Mouse (Mus musculus) midbrain, embryonic 16.5 days (tissue): ENCODE measurements around the gene Mllt6. TPM values are rescaled to one million over a fixed set of nuclear protein-coding genes. Genes with fewer than 3 reads are reported as not detected.
A peak's percentile ranks its signal among the peaks of the same experiment; 100 is the strongest.

Source experiments
- ATAC-seq: fragments of 200-750 bp; cut with Nextera tagmentation; 2 replicates; pipeline ENCODE4 v1.8.0; 2017; ENCODE audit warnings: moderate TSS enrichment
- H3K27ac ChIP-seq: fragments of 300-500 bp; sonication (generic); 2 replicates; pipeline ENCODE4 v1.5.1; 2014; ENCODE audit warnings: mild to moderate bottlenecking, low read length, mixed read lengths
- H3K27me3 ChIP-seq: fragments of 300-500 bp; sonication (generic); 2 replicates; pipeline ENCODE4 v1.6.1; 2014; ENCODE audit warnings: low read depth, low read length, mixed read lengths; ENCODE audit not compliant: control insufficient read depth, insufficient read depth
- H3K36me3 ChIP-seq: fragments of 300-500 bp; sonication (generic); 2 replicates; pipeline ENCODE4 v1.6.1; 2014; ENCODE audit warnings: mild to moderate bottlenecking, low read length, moderate library complexity, mixed read lengths; ENCODE audit not compliant: control insufficient read depth, insufficient read depth
- H3K4me1 ChIP-seq: fragments of 300-500 bp; sonication (generic); 2 replicates; pipeline ENCODE4 v1.6.1; 2014; ENCODE audit warnings: mild to moderate bottlenecking, low read length, mixed read lengths; ENCODE audit not compliant: control insufficient read depth, insufficient read depth
- H3K4me2 ChIP-seq: fragments of 300-500 bp; sonication (generic); 2 replicates; pipeline ENCODE4 v1.6.1; 2014; ENCODE audit warnings: mild to moderate bottlenecking, low read length, mixed read lengths
- H3K4me3 ChIP-seq: fragments of 300-500 bp; sonication (generic); 2 replicates; pipeline ENCODE4 v1.5.1; 2014; ENCODE audit warnings: low read depth, mild to moderate bottlenecking, low read length, moderate library complexity, mixed read lengths
- H3K9ac ChIP-seq: fragments of 300-500 bp; sonication (generic); 2 replicates; pipeline ENCODE4 v1.6.1; 2014; ENCODE audit warnings: low read depth, low read length, mixed read lengths
- H3K9me3 ChIP-seq: fragments of 300-500 bp; sonication (generic); replicated peaks from 2 replicates; pipeline ENCODE4 v1.6.1; 2014; ENCODE audit warnings: mild to moderate bottlenecking, low read length, mixed read lengths; ENCODE audit not compliant: control insufficient read depth, poor library complexity, severe bottlenecking
- WGBS: fragments of 180-500 bp; shearing (Covaris S2); extraction: QIAGEN DNeasy Blood & Tissue Kit; methylation state at CpG from one replicate; pipeline ENCODE4 v1.1.7; 2014; 5-methylcytosine and 5-hydroxymethylcytosine counted together
- polyA plus RNA-seq: library from polyadenylated mRNA; unstranded; fragments of >200 nt; fragmentation: Nextera tagmentation; extraction: Ambion mirVana; gene quantifications from 2 replicates; pipeline ENCODE4 v1.2.1, GENCODE M21; 2015

Gene Mllt6
- polyA plus RNA-seq, 1 experiment from 2014 or later = 3.3 TPM

- no peak overlapping the region for H3K9ac ChIP-seq
- H3K36me3 ChIP-seq = peaks cover 22% of the 10 kb centered on the region
- no peak for ATAC-seq
- H3K4me2 ChIP-seq = no peak overlapping the region
- H3K9me3 ChIP-seq = no peaks in the 10 kb centered on the region
- no peaks in the 10 kb centered on the region for H3K27me3 ChIP-seq
- H3K4me1 ChIP-seq = peaks cover 17% of the 10 kb centered on the region
- H3K4me3 ChIP-seq = no peak overlapping the region
- H3K27ac ChIP-seq = no peak overlapping the region
- WGBS = 35% methylated on average over 10 of the region's 10 CpGs
Observed at GRCm38 (mm10) chr11:97689861-97690260, 26.6 kb downstream of the Mllt6 start.

DNA sequence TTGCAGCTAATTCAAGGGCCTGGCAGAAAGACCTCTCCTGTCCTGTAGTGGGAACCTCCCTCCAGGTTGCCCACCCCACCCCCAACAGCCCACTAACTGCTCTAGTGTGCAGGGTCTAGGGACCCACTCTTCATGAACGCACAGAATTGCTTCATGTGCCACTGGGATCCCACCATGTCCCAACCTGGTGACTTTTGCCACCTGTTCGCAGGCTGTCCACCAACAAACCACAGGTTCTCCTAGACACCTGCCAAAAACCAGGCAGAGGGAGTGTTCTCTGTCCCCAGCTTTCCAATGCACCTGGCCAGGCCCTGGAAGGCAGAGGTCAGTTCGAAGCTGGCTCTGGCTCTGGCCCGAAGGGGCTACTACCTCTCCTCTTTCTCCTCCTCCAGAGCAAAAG lies 31.2 kb downstream of the Mllt6 start:
- peaks cover 38% of the 10 kb centered on the region for H3K4me1 ChIP-seq

DNA sequence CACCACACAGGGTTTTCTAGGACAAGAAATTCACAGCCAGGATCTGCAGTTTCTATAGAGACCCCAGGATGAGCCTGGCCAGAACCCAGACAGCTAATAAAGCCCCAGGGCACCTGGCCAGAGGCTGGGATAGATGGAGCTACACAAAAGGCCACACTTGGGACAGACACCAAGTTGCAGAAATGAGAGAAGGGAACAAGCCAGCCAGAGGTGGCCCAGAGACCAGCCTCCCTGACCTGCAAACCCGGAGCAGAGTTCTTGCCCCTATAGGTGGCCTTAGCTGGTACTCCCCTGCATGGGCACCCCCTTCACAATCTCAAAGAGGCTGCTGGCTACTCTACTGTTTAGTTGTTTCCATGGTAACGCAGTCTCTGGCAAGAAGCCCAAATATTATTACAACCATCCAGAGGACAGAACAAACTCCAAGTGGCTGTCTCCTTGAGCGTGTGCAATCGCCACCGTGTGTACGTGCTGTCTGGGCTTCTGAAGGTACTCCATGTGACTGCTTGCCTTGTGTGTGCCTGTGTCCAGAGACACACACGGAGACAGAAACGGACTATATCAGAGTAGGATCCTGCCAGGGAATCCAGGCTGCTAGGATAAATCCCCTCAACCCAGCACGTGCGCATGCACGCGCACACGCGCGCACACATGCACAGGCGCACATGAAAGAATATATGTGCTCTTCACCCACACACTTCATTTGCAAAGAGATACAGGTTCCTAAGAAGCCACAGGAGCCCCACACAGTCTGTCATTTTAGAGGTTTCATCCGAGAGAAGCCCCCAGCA lies 31.9 kb downstream of the Mllt6 start:
- Histone ChIP-seq H3K4me3 (peak overlapping the region; percentile 26), H3K27ac (peak overlapping the region; percentile 70), H3K4me1 (peaks cover 38% of the 10 kb centered on the region), H3K36me3 (peaks cover 22% of the 10 kb centered on the region), H3K4me2 (peak overlapping the region; percentile 76), H3K9ac (peak overlapping the region; percentile 60), H3K27me3 (no peaks in the 10 kb centered on the region), H3K9me3 (no peaks in the 10 kb centered on the region)
- 0 out of 2 replicates have a peak, but pooled peaks have one; percentile 11 for ATAC-seq
- WGBS = 21% methylated on average over 17 of the region's 17 CpGs

More for the DNA sequence above, 31.2 kb downstream of the Mllt6 start:
- Histone ChIP-seq H3K27ac (peak overlapping the region; percentile 70), H3K9ac (peak overlapping the region; percentile 22; the same call in 1 of the 2 replicates), H3K4me3 (no peak overlapping the region), H3K27me3 (no peaks in the 10 kb centered on the region), H3K9me3 (no peaks in the 10 kb centered on the region), H3K36me3 (peaks cover 22% of the 10 kb centered on the region), H3K4me2 (peak overlapping the region; percentile 76; the same call in 1 of the 2 replicates)
- WGBS = 80% methylated on average over 4 of the region's 4 CpGs
- ATAC-seq = no peak

DNA sequence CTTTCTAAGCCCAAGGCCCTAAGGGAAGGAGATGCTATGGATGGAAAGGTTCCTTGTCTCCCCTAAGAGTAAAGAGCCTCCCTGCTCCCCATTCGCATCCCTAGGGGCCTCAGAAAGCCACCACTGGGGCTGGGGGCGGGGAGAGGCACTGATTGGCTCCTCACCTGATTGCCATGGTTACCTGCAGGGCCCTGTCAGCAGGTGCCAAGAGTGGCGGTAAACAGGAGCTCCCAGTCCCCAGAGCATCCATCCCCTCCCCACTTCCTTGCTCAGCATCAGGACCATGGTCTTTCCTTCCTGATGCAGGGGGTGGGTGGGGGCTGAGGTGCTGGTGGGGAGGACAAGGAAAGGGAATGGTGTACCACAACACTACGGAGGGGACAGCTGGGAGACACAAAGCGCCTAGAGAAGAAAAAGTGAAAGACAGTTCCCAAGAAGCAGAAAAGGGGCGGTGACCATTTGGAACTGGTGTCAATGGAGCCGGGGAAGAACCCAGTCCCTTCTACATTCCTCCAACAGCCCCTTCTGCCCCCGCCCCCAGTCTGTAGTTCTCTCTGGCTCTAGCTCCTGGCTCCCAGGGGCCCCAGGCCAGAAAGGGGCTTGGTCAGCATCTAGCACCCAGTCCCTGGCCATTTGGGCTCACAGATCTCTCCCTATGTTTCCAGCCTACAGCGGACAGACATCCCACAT lies 32.6 kb downstream of the Mllt6 start:
- 26% methylated on average over 9 of the region's 9 CpGs for WGBS
- H3K36me3 ChIP-seq = peaks cover 17% of the 10 kb centered on the region
- no peaks in the 10 kb centered on the region for H3K9me3 ChIP-seq
- peak overlapping the region; percentile 76 for H3K4me2 ChIP-seq
- H3K4me1 ChIP-seq = peaks cover 38% of the 10 kb centered on the region
- no peak for ATAC-seq
- no peaks in the 10 kb centered on the region for H3K27me3 ChIP-seq
- peak overlapping the region; percentile 60 for H3K9ac ChIP-seq
- peak overlapping the region; percentile 70 for H3K27ac ChIP-seq
- H3K4me3 ChIP-seq = peak overlapping the region; percentile 26

- peaks cover 45% of the 10 kb centered on the region for H3K4me1 ChIP-seq
- H3K36me3 ChIP-seq = peaks cover 8% of the 10 kb centered on the region
- H3K4me3 ChIP-seq = no peak overlapping the region
- H3K4me2 ChIP-seq = peak overlapping the region; percentile 76
- no peaks in the 10 kb centered on the region for H3K27me3 ChIP-seq
- 68% methylated on average over 8 of the region's 8 CpGs for WGBS
- H3K27ac ChIP-seq = no peak overlapping the region; the same call in 1 of the 2 replicates
- H3K9ac ChIP-seq = no peak overlapping the region
- no peak for ATAC-seq
- H3K9me3 ChIP-seq = no peaks in the 10 kb centered on the region
Observed at GRCm38 (mm10) chr11:97696669-97697068, 33.5 kb downstream of the Mllt6 start.

DNA sequence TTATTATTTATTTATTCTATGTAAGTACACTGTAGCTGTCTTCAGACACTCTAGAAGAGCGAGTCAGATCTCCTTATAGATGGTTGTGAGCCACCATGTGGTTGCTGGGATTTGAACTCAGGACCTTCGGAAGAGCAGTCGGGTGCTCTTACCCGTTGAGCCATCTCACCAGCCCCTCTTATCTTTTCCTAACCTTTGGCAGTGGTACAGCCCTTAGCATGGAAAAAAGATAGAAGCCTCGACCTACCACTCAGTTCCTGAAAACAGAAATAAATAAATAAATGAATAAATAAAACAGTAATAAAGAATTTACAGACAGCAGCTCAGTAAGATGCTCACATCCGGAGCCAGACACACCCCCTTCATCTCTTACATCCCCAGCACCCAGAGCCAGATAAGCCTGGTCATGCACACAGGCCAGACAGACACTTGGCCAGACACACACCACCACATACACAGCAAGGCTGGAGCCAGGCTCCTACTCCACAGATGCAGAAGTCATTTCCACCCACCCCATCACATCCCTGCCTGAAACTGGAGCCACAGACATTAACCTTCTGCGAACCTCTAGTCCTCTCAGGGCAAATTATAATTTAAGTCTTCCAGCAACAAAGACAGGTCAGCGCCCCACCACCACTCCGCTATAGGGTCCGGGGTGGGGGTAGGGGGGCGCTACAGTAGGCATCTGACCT lies 34.1 kb downstream of the Mllt6 start:
- peak overlapping the region; percentile 94 for H3K9ac ChIP-seq
- H3K27me3 ChIP-seq = no peaks in the 10 kb centered on the region
- peak overlapping the region; percentile 76 for H3K4me2 ChIP-seq
- no peaks in the 10 kb centered on the region for H3K9me3 ChIP-seq
- peak overlapping the region; percentile 88 for H3K4me3 ChIP-seq
- peaks cover 50% of the 10 kb centered on the region for H3K4me1 ChIP-seq
- peaks cover 3% of the 10 kb centered on the region; the same call in 1 of the 2 replicates for H3K36me3 ChIP-seq
- H3K27ac ChIP-seq = peak overlapping the region; percentile 38
- WGBS = 50% methylated on average over 11 of the region's 11 CpGs
- no peak for ATAC-seq

GRCm38 (mm10) chr11:97697891-97698529 lies 34.8 kb downstream of the Mllt6 start:
- 0% methylated on average over 14 of the region's 14 CpGs for WGBS
- H3K27me3 ChIP-seq = no peaks in the 10 kb centered on the region
- peak overlapping the region; percentile 94 for H3K9ac ChIP-seq
- peak overlapping the region; percentile 76 for H3K4me2 ChIP-seq
- peak overlapping the region; percentile 98 for H3K27ac ChIP-seq
- H3K9me3 ChIP-seq = no peaks in the 10 kb centered on the region
- H3K4me1 ChIP-seq = peaks cover 50% of the 10 kb centered on the region
- no peak for ATAC-seq
- peak overlapping the region; percentile 88 for H3K4me3 ChIP-seq
- H3K36me3 ChIP-seq = no peaks in the 10 kb centered on the region; the same call in 1 of the 2 replicates

DNA sequence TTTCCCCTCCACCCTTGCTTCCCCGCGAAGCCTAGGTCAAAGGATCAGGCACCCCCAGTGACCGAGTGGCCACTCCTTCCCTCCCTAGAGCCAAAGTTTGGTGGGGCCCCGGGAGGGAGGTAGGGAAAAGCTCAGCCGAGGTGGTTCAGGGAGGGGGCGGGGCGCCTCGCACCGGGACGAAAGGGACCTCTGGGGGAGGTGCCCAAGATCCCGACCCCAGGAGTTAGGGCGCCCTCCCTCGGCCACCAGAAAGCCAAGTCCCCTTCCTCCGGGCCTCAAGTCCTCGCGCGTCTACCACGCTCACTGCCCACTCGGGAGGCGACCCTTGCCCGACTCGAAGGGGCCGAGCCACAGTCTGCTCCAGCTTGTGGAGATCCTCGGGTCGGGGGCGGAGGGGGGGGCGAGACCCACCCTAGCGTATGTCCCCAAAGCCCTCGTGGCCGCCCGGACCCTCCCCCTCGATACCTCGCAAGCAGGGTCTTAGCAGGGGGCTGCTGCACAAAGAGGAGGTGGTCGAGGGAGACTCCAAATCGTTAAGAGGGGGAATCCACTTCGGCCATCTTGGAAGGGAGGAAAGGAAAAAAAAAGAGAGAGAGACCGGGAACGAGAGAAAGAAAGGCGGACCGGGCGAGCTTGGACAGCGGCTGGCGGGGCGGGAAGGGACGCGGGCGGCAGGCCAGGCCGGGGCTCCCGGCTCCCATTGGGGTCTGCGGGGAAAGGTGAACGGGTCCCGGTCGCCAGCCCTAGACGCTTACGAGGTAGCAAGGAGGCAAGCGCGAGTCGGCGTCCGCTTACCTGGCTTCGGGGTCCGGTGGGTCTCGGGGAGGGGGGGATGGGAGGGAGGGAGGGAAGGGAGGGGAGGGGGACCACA lies 35.8 kb downstream of the Mllt6 start:
- WGBS = 0% methylated on average over 50 of the region's 63 CpGs
- Histone ChIP-seq H3K9ac (peak overlapping the region; percentile 94), H3K27ac (peak overlapping the region; percentile 98), H3K4me2 (peak overlapping the region; percentile 76), H3K36me3 (no peaks in the 10 kb centered on the region), H3K4me3 (peak overlapping the region; percentile 88), H3K27me3 (no peaks in the 10 kb centered on the region), H3K9me3 (no peaks in the 10 kb centered on the region), H3K4me1 (peaks cover 51% of the 10 kb centered on the region)
- ATAC-seq = no peak
